Mouse (Mus musculus): ENCODE data around the gene Nrbp1. TPM values are rescaled to one million over a fixed set of nuclear protein-coding genes. Genes with fewer than 3 reads are reported as not detected.

Gene Nrbp1
- polyA plus RNA-seq (2016; fragmentation: Nextera tagmentation; extraction: Ambion mirVana) = 148 and 151 TPM in 2 replicates

DNA sequence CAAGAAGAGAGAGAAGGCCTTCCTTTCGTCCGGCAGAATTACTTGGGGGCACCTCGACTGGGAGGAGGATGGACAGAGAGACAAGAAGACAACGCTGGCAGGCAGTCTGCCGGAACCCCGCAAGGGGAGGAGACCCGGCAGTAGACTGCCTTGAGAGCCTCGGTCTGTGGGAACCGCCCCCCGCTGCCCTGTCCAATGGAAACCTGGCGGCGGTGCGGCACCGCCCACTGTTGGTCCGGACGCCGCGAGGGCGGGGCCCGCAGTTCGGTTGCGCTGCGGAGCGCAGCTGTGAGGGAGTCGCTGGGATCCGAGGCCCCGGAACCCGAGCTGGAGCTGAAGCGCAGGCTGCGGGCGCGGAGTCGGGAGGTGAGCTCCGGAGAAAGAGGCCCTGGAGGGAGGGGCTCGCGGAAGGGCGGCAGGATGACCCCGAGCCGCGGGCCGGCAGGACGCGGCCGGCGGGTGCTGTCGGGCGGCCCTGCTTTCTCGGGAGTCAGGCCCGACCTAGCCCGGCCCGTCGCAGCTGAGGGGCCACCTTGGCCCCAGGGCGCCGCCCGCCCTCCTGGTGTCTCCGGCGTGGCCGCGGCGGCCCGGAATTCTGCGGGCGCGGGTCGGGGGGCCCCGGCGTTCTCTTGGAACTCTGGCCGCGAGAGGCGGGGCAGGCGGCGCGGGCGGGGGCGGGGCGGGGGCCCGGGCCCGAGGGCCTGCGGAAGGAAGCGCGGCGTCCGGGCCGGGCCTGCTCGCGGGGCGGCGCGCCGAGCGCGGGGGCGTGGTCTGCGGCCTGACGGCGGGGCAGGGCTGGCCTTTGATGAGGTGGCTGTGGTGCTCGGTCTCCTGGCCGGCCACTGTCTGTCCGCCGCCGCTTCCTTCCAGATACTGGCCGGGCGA is at the start of gene Nrbp1, which contains the start of gene Gm9970:
Nrbp1 (plus strand) TSS at position 228 of the 885 bp plus-strand sequence.
Gm9970 (minus strand) TSS at position 596 of the 885 bp plus-strand sequence.
- Histone ChIP-seq H3K36me3 (peaks cover 23% of the 10 kb centered on the region), H3K4me2 (replicated peaks) (peak within 1 kb of the TSS; percentile 77), H3K27ac (peak within 1 kb of the TSS; percentile 98), H3K9ac (peak within 1 kb of the TSS; percentile 97), H3K9me3 (replicated peaks) (no peaks in the 10 kb centered on the region; the same call in 1 of the 2 replicates), H3K4me1 (peaks cover 8% of the 10 kb centered on the region), H3K4me3 (peak within 1 kb of the TSS; percentile 96), H3K27me3 (no peaks in the 10 kb centered on the region)
- peak; percentile 99 for ATAC-seq (ENCODE audit: low FRiP score)
- WGBS = under 1% methylated on average over 73 of the region's 103 CpGs

DNA sequence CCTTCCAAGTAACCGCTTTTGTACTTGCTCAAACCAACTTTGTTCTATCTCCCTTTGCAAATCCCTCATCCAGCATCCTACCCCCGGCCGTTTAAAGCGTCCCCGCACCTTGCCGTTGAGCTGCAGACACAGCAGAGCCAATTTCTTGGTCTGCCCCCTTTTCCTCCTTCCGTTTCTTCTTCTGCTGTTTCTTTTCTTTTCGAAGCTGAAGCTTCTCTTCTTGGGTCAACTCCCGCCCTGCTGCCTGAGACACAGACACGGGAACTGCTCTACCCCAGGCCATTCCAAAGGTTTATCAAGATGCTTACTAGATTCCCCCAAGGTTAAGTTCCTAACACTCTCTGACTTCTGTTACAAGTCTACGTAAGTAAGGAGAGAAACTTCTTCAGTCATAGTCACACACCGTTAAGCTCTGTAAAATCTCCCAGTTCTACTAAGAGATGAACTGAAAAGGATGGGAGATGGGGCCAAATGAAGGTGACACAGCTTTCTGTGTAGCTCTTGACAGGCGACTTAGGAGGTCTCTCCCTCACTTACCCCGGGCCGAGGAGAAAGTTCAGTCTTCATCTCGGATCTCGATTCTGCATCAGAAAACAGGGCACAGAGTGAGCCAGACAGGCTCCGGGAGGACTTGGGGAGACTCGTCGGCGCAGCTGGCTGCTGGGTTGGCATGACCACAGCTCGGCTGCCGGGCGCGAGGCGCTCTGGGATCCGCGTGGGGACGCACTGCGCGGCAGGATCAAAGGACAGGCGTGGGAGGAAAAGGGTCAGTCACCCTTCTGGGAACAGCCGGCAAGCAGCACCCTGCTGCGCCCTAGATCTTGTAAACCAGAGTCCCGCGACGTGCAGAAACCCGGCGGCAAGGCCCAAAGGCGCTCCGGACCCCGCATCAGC is 48.4 kb upstream of the Nrbp1 start:
- WGBS = 17% methylated on average over 42 of the region's 42 CpGs
- peak overlapping the region; percentile 83 for H3K27ac ChIP-seq
- H3K9me3 ChIP-seq (replicated peaks) = no peaks in the 10 kb centered on the region
- peak; percentile 64 for ATAC-seq (ENCODE audit: low FRiP score)
- peaks cover 65% of the 10 kb centered on the region for H3K36me3 ChIP-seq
- no peaks in the 10 kb centered on the region for H3K27me3 ChIP-seq
- peak overlapping the region; percentile 80 for H3K4me3 ChIP-seq
- peak overlapping the region; percentile 87 for H3K4me2 ChIP-seq (replicated peaks)
- H3K9ac ChIP-seq = peak overlapping the region; percentile 67
- H3K4me1 ChIP-seq = peaks cover 22% of the 10 kb centered on the region

DNA sequence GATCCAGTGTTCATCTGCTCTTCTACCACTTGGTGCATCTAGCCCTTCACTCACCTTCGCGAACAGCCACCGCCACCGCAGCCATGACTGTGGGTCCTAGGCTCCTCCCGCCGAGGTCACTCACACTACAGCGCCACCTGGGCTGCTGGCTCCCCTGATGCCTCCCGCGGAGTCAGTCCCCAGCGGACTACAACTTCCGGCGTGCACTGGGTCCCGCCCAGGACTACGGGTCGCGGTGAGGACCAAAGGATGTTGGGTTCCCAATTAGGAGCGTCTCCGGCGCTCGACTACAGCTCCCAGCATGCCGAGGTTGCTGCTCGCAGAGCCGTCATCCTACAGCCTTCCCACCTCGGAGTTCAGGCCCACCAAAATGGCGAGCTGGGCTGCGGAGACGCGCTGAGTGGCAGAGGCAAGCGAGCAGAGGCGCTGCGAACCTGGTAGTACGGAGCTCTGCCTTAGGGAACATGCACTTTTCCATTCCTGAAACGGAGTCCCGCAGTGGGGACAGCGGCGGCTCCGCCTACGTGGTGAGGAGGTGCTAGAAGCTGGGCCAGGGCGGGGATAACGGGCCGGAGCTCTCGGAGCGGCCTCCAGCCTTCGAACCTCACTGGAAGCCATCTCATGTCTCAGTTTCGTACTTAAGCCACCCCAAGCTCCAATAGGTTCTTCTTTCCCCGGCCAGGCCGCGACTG is 47.6 kb upstream of the Nrbp1 start, which contains the start of the genes Snx17 and Eif2b4:
Snx17 (plus strand) TSS at position 289 of the 692 bp plus-strand sequence.
Eif2b4 (minus strand) TSS at position 492 of the 692 bp plus-strand sequence.
- WGBS = under 1% methylated on average over 48 of the region's 48 CpGs

DNA sequence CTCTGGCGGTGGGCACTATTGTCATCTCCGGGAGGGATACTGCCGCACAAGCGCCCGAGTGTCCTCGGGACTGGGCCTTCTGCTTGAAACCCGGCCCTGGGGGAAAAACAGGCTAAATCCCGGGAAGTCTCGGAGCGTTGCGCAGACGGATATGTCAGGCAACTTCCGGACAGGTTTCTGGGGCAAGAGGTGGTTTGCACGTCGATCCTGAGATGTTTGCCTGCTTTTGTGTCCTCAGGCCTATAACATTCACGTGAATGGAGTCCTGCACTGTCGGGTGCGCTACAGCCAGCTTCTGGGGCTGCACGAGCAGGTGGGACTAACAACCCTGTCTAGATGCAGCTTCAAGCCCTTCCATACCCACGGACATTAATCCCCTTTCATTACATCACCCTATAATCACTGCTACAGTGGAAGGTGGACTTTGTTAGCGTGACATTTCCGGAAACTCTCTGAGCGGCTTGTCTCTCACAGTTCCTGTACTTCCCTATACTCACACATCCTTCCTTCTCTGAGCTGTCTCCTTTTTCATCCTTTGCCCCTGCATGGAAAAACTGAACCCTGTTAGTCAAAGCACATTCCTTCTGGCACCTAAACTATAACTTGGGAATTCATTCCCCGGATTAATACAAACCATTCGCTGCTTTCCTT is 46.9 kb upstream of the Nrbp1 start:
- Histone ChIP-seq H3K9me3 (replicated peaks) (no peaks in the 10 kb centered on the region), H3K4me3 (peak overlapping the region; percentile 80), H3K4me1 (peaks cover 22% of the 10 kb centered on the region), H3K4me2 (replicated peaks) (peak overlapping the region; percentile 87), H3K9ac (peak overlapping the region; percentile 85), H3K36me3 (peaks cover 65% of the 10 kb centered on the region), H3K27ac (peak overlapping the region; percentile 83), H3K27me3 (no peaks in the 10 kb centered on the region)
- ATAC-seq (ENCODE audit: low FRiP score) = peak; percentile 41
- 15% methylated on average over 25 of the region's 25 CpGs for WGBS

More for the DNA sequence above, 47.6 kb upstream of the Nrbp1 start, which contains the start of the genes Snx17 and Eif2b4:
- Histone ChIP-seq H3K27ac (peak within 1 kb of the TSS; percentile 83), H3K4me2 (replicated peaks) (peak within 1 kb of the TSS; percentile 87), H3K4me3 (peak within 1 kb of the TSS; percentile 80), H3K4me1 (peaks cover 22% of the 10 kb centered on the region), H3K9me3 (replicated peaks) (no peaks in the 10 kb centered on the region), H3K9ac (peak within 1 kb of the TSS; percentile 85), H3K36me3 (peaks cover 65% of the 10 kb centered on the region), H3K27me3 (no peaks in the 10 kb centered on the region)
- ATAC-seq (ENCODE audit: low FRiP score) = peak; percentile 95

DNA sequence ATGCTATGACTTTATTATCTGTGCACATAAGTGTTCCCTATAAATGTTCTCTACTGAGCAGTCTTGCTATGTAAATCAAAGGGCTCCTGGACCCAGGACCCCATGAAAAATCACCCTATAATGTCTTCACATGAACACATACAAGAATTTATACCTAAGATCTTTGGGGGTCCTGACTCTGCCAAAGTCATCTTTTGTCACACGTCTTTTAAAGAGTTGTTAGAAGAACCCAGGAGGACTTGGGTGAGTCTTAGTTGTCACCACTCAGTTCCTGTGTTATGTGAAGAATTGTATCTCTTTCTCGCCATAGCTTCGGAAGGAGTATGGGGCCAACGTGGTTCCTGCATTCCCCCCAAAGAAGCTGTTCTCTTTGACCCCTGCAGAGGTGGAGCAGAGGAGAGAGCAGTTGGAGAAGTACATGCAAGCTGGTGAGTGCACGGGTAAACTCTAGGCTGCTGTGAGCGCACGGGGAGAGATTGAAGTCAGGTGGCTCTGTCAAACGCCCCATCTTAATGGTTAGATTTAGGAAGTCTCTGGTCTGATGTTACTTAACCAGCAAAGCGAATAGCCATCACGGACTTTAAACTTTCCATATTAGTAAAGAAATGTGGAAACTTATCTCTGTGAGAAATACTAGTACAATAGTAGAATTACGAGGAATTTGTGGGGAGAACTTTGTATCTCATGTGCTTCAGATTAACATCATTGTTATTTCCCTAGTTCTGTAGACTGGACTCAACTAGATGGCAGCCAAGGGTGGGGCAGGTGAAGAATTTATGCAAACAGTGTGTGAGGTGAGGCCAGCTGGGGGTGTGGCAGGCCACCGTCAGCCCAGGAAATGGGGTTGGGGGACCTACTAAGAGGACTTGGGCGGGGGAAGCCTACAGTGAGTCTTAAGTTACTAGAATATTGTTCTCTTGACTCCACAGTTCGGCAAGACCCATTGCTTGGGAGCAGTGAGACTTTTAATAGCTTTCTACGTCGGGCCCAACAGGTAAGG is 45.9 kb upstream of the Nrbp1 start:
- Histone ChIP-seq H3K9me3 (replicated peaks) (no peaks in the 10 kb centered on the region), H3K27me3 (no peaks in the 10 kb centered on the region), H3K4me3 (peak overlapping the region; percentile 80; the same call in 1 of the 2 replicates), H3K9ac (no peak overlapping the region), H3K27ac (no peak overlapping the region), H3K4me1 (peaks cover 22% of the 10 kb centered on the region), H3K36me3 (peaks cover 68% of the 10 kb centered on the region), H3K4me2 (replicated peaks) (peak overlapping the region; percentile 87; the same call in 1 of the 2 replicates)
- WGBS = 94% methylated on average over 16 of the region's 16 CpGs
- ATAC-seq (ENCODE audit: low FRiP score) = no peak

DNA sequence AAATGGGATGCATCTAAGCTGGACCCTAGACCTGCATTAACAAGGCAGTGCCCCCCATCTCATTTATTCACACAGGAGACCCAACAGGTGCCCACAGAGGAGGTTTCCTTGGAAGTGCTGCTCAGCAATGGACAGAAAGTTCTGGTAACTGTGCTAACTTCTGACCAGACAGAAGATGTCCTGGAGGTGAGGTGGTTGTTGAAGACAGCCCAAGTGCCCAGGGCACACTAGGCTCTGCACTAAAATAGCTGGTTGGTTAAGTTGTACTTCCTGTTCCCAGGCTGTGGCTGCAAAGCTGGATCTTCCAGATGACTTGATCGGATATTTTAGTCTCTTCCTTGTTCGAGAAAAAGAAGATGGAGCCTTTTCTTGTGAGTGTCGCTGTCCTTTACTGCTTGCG is 45.0 kb upstream of the Nrbp1 start:
- peaks cover 66% of the 10 kb centered on the region for H3K36me3 ChIP-seq

DNA sequence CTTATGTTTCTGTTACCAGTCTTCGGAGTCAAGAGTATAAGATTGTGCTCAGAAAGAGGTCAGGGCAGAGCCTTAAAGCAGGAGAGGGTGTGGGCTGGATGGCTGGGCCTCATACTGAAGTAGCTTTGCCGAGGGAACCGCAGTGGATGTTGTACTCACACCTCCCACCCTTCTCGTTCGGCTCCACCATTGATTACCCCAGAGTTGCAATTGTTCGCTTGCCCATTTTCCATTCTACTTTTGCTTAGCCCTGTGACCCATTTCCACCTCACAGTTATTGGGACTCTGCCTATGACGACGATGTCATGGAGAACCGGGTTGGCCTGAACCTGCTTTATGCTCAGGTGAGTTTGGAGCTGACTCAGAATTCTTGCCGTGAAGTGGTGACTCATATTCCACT is 44.5 kb upstream of the Nrbp1 start:
- Histone ChIP-seq H3K27ac (no peak overlapping the region), H3K4me2 (replicated peaks) (no peak overlapping the region), H3K9ac (no peak overlapping the region), H3K9me3 (replicated peaks) (peaks cover 6% of the 10 kb centered on the region), H3K27me3 (no peaks in the 10 kb centered on the region), H3K4me1 (peaks cover 33% of the 10 kb centered on the region), H3K4me3 (no peak overlapping the region), H3K36me3 (peaks cover 62% of the 10 kb centered on the region)
- 94% methylated on average over 10 of the region's 10 CpGs for WGBS
- ATAC-seq (ENCODE audit: low FRiP score) = no peak

More for the DNA sequence above, 45.0 kb upstream of the Nrbp1 start:
- Histone ChIP-seq H3K4me3 (no peak overlapping the region), H3K9me3 (replicated peaks) (peaks cover 6% of the 10 kb centered on the region), H3K27ac (no peak overlapping the region), H3K4me1 (peaks cover 27% of the 10 kb centered on the region), H3K27me3 (no peaks in the 10 kb centered on the region), H3K9ac (no peak overlapping the region), H3K4me2 (replicated peaks) (no peak overlapping the region)
- 94% methylated on average over 4 of the region's 4 CpGs for WGBS
- ATAC-seq (ENCODE audit: low FRiP score) = no peak

DNA sequence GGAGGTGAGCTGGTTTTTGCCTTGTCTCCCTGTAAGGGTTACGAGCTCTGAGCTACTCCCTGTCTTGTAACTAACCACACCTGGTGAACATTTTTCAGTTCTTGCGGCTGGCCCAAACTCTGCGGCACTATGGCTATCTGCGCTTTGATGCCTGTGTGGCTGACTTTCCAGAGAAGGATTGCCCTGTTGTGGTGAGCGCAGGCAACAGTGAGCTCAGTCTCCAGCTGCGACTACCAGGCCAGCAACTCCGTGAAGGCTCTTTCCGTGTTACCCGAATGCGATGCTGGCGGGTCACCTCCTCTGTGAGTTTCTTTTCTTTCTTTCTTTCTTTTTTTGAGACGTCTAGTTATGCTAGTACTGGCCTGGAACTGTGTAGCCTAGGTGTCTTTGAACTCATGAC is 43.6 kb upstream of the Nrbp1 start:
- Histone ChIP-seq H3K4me2 (replicated peaks) (no peak overlapping the region), H3K27me3 (no peaks in the 10 kb centered on the region), H3K9ac (no peak overlapping the region), H3K27ac (no peak overlapping the region), H3K4me1 (peaks cover 28% of the 10 kb centered on the region), H3K4me3 (no peak overlapping the region), H3K36me3 (peaks cover 62% of the 10 kb centered on the region), H3K9me3 (replicated peaks) (peaks cover 6% of the 10 kb centered on the region)
- WGBS = 92% methylated on average over 12 of the region's 12 CpGs
- ATAC-seq (ENCODE audit: low FRiP score) = no peak

DNA sequence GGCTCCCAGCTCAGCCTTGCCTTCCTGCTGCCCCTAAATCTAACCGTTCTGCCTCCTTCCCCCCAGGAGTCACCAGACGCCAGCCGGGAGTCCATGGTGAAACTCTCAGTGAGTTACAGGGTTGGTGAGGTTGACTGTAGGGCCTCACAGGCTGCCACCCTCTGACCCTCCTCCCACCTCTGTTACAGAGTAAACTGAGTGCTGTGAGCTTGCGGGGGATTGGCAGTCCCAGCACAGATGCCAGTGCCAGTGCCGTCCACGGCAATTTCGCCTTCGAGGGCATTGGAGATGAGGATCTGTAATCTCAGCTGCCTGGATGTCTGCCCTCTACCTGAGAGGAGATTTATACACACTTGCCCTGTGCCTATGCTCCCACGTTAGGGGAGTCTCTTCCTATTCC is 42.5 kb upstream of the Nrbp1 start:
- H3K27me3 ChIP-seq = no peaks in the 10 kb centered on the region
- no peak overlapping the region for H3K4me2 ChIP-seq (replicated peaks)
- H3K9me3 ChIP-seq (replicated peaks) = peaks cover 6% of the 10 kb centered on the region
- 85% methylated on average over 9 of the region's 9 CpGs for WGBS
- no peak overlapping the region for H3K4me3 ChIP-seq
- H3K4me1 ChIP-seq = peaks cover 31% of the 10 kb centered on the region
- no peak for ATAC-seq (ENCODE audit: low FRiP score)
- H3K9ac ChIP-seq = no peak overlapping the region
- H3K36me3 ChIP-seq = peaks cover 67% of the 10 kb centered on the region
- H3K27ac ChIP-seq = no peak overlapping the region

DNA sequence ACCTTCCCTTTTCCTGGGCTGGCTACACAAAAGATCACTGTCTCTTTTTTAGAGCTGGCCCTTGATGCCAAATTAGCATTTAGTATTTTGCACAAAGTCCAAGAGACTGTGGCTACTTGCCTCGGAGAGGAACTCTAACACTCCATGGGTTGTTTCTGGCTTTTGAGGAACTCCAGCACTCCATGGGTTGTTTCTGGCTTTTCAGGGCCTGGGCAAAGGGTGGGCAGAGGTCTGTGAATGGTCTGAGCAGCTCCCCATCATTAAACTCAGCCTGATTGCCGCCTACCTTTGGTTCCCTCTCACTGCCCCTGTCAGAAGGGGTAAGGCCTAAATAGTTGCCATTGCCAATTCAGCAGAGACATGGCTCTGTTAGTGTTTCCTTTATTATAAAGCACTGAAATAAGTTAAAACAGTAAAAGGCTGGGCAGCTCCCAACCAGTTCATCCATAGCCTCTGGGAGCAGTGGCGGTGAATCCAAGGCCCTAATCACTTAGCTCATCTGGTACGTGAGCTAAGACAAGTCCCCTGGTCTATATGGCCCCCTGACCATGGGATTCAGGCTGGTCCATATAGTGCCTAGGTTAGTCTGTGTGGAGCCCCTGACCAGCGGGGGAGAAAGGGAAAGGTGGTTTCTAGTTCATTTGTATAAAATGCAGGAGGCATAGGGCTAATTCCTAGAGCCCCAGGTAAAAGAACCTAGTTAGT is 41.9 kb upstream of the Nrbp1 start:
- Histone ChIP-seq H3K36me3 (peaks cover 73% of the 10 kb centered on the region), H3K9ac (no peak overlapping the region), H3K4me1 (peaks cover 32% of the 10 kb centered on the region), H3K27me3 (no peaks in the 10 kb centered on the region), H3K27ac (no peak overlapping the region), H3K9me3 (replicated peaks) (peaks cover 6% of the 10 kb centered on the region), H3K4me3 (no peak overlapping the region), H3K4me2 (replicated peaks) (no peak overlapping the region)
- WGBS = 84% methylated on average over 5 of the region's 5 CpGs
- ATAC-seq (ENCODE audit: low FRiP score) = no peak

Measured in hindbrain, embryonic 12.5 days (tissue).